In genomic region chr2:138744806-138745205, GRCm38 (mm10) we compare ENCODE assay signal across 12 mouse cellular contexts.
"Had no signal": no experiment of that assay in that cellular context is flagged by ENCODE, and none has a peak within 500 bp of the region (broad histone marks: within the 10 kb centered on the region; RNA-seq: fewer than 3 reads in every experiment).

No protein-coding gene starts in this region.

- DNase-seq: kidney, adult 18-20 months; kidney, adult 9 months; kidney, postnatal 14 days; kidney, postnatal 4 days; liver; lung, adult 18-20 months; lung, postnatal 10 days; lung, postnatal 36 days; midbrain, embryonic 14.5 days; spleen, adult 18-20 months; thymus, adult 18-20 months; thymus, postnatal 36 days had no signal
